Mouse (Mus musculus): ENCODE results near the gene She. TPM values are rescaled to one million over a fixed set of nuclear protein-coding genes. Genes with fewer than 3 reads are reported as not detected.

She gene
- polyA plus RNA-seq, 1 experiment from 2014 or later, result 2.6 TPM

DNA sequence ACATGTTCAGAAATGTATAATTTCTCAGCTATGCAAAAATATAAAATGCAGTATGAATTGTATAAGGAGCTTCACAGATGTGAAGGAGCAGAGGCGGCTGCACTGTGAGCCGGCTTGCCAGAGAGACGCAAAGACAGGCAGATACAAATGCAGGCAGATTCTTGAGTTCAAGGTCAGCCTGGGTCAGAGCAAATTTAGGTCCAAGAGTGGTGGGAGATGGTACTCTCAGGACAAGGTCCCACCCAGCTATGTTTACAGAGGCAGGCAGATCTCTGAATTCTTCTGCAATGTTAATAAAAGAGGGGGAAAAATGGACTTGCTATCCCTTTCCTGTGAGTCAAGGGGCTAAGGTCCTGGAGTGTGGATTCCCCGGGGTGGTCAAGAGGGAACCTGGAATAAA is 34.6 kb downstream of the She start:
- no peak overlapping the region for H3K9ac ChIP-seq (replicated peaks)
- WGBS, result 74% methylated on average over 4 of the region's 4 CpGs
- no peak overlapping the region for H3K4me2 ChIP-seq (replicated peaks)
- H3K9me3 ChIP-seq, result no peaks in the 10 kb centered on the region
- H3K4me1 ChIP-seq, result peaks cover 25% of the 10 kb centered on the region
- H3K36me3 ChIP-seq, result no peaks in the 10 kb centered on the region
- no peak overlapping the region for H3K27ac ChIP-seq (replicated peaks)
- no peak overlapping the region for H3K4me3 ChIP-seq
- H3K27me3 ChIP-seq, result peaks cover 18% of the 10 kb centered on the region
- ATAC-seq (ENCODE audit: low FRiP score, low read depth), result no peak

DNA sequence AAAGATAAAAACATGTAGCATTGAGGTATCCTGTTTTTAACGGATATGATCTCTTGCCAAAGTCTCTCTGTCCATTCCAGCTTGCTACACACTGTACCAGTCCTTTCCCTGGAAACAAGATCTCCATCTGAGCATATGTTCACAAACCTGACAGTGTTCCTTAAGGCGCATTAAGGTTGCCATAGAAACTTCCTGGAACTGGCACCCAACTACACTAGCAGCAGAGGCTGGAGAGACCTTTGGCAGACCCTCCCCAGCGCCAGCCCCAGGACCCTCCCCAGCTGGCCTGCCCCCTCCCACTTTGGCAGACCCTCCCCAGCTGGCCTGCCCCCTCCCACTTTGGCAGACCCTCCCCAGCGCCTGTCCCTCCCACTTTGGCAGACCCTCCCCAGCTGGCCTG is 36.5 kb downstream of the She start:
- Histone ChIP-seq H3K9ac (replicated peaks) (no peak overlapping the region), H3K36me3 (no peaks in the 10 kb centered on the region), H3K9me3 (no peaks in the 10 kb centered on the region), H3K27ac (replicated peaks) (no peak overlapping the region), H3K4me2 (replicated peaks) (no peak overlapping the region), H3K4me3 (no peak overlapping the region), H3K4me1 (peaks cover 17% of the 10 kb centered on the region; the same call in 1 of the 2 replicates), H3K27me3 (peaks cover 27% of the 10 kb centered on the region)
- 65% methylated on average over 4 of the region's 4 CpGs for WGBS
- ATAC-seq (ENCODE audit: low FRiP score, low read depth), result no peak

DNA sequence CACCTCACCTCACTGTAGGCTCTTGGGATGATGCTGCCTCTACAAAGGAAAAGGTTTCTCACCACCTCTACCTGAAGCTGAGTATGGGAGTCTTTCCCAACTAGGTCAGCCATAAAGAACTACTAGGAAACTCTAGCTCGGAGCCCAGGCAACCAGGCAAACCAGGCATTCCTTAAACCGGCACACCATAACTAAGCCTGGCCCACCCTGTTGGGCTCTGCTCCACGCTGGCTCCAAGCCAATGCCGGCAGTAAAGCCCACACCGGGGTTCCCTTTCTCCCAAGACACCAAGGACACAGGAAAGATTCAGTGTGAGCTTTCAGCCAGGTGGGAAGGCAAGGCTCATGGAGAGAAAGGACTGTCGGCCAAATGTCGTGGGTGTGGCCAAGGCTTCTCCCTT is 37.2 kb downstream of the She start:
- no peak for ATAC-seq (ENCODE audit: low FRiP score, low read depth)
- Histone ChIP-seq H3K27me3 (peaks cover 27% of the 10 kb centered on the region), H3K9me3 (no peaks in the 10 kb centered on the region), H3K4me3 (no peak overlapping the region), H3K36me3 (no peaks in the 10 kb centered on the region), H3K4me1 (peaks cover 17% of the 10 kb centered on the region; the same call in 1 of the 2 replicates), H3K4me2 (replicated peaks) (no peak overlapping the region), H3K27ac (replicated peaks) (no peak overlapping the region), H3K9ac (replicated peaks) (no peak overlapping the region)
- 19% methylated on average over 7 of the region's 7 CpGs for WGBS

DNA sequence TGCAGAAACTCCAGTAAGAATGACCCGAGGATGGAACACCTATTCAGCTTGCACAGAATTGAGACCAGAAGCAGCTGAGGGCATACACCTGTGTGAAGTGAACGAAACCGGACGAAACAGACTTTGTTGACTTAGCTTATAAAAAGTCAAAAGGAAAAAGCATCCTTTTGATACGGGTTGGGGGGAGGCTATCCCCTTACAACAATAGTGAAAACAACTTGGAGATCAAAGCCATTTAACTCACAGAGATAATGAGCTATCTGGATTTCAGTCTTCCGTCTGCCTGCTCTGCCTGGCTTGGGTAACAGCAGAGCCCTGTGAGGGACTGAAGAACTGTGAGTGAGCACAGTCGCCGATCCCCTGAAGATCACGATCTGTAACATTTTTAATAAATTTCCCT is 37.8 kb downstream of the She start:
- H3K9ac ChIP-seq (replicated peaks), result no peak overlapping the region
- H3K27me3 ChIP-seq, result peaks cover 29% of the 10 kb centered on the region
- H3K4me1 ChIP-seq, result peaks cover 17% of the 10 kb centered on the region; the same call in 1 of the 2 replicates
- no peaks in the 10 kb centered on the region for H3K36me3 ChIP-seq
- 54% methylated on average over 9 of the region's 9 CpGs for WGBS
- ATAC-seq (ENCODE audit: low FRiP score, low read depth), result no peak
- no peak overlapping the region for H3K27ac ChIP-seq (replicated peaks)
- H3K9me3 ChIP-seq, result no peaks in the 10 kb centered on the region
- no peak overlapping the region for H3K4me2 ChIP-seq (replicated peaks)
- H3K4me3 ChIP-seq, result no peak overlapping the region

DNA sequence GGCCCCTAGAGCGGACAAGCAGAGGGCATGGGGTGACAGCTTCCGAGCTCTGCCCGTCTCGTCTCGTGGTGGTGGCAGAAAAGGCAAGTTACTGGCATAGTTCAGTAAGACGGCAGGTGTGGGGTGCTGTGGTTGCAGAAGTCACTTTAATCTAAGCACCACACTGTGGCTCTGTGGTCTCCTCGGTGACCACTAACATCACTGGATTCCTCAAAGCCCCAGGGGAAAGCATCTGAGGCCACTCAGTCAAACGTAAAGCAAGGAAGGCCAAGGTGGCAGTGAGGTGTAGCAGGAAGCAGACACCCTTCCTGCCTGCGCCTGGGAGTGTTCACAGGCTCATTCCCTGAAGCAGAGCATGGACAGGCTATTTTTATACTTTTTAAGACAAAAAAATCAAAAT is 38.4 kb downstream of the She start:
- H3K9me3 ChIP-seq, result no peaks in the 10 kb centered on the region
- WGBS, result 70% methylated on average over 9 of the region's 9 CpGs
- no peak for ATAC-seq (ENCODE audit: low FRiP score, low read depth)

DNA sequence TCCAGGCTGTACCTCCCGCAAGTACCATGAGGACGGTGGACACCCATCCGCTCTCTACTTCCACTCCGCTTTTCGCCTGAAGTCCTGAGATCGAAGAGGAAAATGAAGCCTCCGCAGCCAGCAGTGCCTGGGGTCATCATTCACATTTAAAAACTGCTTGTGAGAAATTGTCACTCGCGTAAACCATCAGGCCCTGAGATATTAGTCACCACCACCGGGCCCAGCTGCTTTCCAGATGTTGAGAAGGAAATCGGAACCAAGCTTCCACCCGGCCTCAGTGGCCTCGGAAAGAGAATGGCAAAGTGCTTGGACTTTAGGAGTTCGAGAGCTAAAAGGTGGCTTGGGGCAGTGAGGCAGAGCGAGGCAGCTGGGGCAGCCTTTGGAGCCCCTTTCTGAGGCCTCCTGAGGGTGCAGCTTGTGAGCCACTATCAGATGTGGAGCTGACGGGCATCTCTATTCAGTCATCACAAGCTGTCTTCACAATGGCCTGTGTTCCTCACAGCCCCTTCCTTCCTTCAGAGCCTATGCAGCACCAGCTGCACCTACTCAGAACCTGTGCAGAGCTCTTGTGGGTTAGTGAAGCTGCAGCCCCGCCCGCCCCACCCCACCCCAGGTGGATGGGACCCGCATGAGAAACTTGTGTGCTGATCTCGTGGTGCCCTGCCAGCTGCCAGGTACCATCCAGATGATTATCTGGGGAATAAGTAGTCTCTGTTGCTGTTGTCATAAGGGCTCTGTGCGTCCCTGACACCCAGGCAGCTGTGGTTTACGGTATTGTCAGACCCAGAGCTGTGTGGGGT is 39.5 kb downstream of the She start:
- Histone ChIP-seq H3K4me2 (replicated peaks) (no peak overlapping the region), H3K36me3 (no peaks in the 10 kb centered on the region), H3K4me3 (no peak overlapping the region), H3K9ac (replicated peaks) (no peak overlapping the region), H3K27me3 (peaks cover 46% of the 10 kb centered on the region), H3K9me3 (no peaks in the 10 kb centered on the region), H3K4me1 (peaks cover 11% of the 10 kb centered on the region; the same call in 1 of the 2 replicates), H3K27ac (replicated peaks) (no peak overlapping the region)
- 80% methylated on average over 22 of the region's 22 CpGs for WGBS
- no peak for ATAC-seq (ENCODE audit: low FRiP score, low read depth)

More for the DNA sequence above, 38.4 kb downstream of the She start:
- Histone ChIP-seq H3K27me3 (peaks cover 35% of the 10 kb centered on the region), H3K4me2 (replicated peaks) (no peak overlapping the region), H3K4me1 (peaks cover 17% of the 10 kb centered on the region; the same call in 1 of the 2 replicates), H3K27ac (replicated peaks) (no peak overlapping the region), H3K9ac (replicated peaks) (no peak overlapping the region), H3K36me3 (no peaks in the 10 kb centered on the region), H3K4me3 (no peak overlapping the region)

DNA sequence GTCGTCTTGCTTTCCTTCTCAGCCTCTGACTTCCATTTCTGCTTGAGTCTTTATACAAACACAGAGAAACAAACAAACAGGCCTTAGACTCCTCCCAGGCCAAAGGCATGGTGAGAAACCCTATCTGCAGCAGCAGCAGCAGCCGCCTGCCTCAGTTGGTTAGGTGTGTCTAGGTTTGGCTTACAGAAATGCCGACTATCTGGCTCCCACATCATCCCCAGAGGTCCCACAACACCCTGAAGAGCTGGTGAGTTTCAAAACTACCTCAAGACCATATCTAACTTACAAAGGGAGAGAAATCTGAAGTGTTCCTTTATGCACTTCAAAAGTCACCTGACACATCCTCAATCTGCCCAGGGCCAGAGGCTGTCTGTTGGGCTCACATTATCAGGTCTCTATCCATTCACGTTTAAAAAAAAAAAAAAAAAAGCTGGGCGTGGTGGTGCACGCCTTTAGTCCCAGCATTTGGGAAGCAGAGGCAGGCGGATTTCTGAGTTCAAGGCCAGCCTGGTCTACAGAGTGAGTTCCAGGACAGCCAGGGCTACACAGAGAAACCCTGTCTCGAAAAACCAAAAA is 40.3 kb downstream of the She start:
- WGBS, result 78% methylated on average over 8 of the region's 8 CpGs
- no peak overlapping the region for H3K4me2 ChIP-seq (replicated peaks)
- no peaks in the 10 kb centered on the region for H3K36me3 ChIP-seq
- ATAC-seq (ENCODE audit: low FRiP score, low read depth), result no peak
- no peak overlapping the region for H3K27ac ChIP-seq (replicated peaks)
- no peak overlapping the region for H3K9ac ChIP-seq (replicated peaks)
- peaks cover 53% of the 10 kb centered on the region for H3K27me3 ChIP-seq
- H3K4me3 ChIP-seq, result no peak overlapping the region
- peaks cover 11% of the 10 kb centered on the region; the same call in 1 of the 2 replicates for H3K4me1 ChIP-seq
- no peaks in the 10 kb centered on the region for H3K9me3 ChIP-seq

DNA sequence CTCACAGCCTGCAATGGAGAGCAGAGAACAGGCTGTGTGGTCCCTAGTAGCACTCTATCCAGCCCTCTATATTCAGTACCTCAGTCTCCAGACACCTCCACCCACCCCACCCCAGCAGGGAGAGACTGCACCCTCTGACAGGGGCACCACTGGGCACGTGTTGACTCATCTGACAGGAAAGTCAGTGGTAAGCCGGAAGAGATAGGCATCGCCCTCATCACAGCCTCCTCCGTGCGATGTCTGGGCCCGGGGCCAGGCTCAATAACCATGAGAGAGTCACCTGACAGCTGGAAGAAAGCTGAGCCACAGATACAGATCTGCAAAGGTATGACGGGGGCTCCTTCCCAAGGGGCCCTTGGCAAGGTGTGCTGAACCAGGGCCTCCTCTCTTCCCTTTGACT is 41.0 kb downstream of the She start:
- no peak overlapping the region for H3K9ac ChIP-seq (replicated peaks)
- H3K9me3 ChIP-seq, result no peaks in the 10 kb centered on the region
- peaks cover 11% of the 10 kb centered on the region; the same call in 1 of the 2 replicates for H3K4me1 ChIP-seq
- no peak overlapping the region for H3K4me2 ChIP-seq (replicated peaks)
- no peak for ATAC-seq (ENCODE audit: low FRiP score, low read depth)
- WGBS, result 94% methylated on average over 7 of the region's 7 CpGs
- no peak overlapping the region for H3K4me3 ChIP-seq
- no peak overlapping the region for H3K27ac ChIP-seq (replicated peaks)
- no peaks in the 10 kb centered on the region for H3K36me3 ChIP-seq
- peaks cover 61% of the 10 kb centered on the region for H3K27me3 ChIP-seq

DNA sequence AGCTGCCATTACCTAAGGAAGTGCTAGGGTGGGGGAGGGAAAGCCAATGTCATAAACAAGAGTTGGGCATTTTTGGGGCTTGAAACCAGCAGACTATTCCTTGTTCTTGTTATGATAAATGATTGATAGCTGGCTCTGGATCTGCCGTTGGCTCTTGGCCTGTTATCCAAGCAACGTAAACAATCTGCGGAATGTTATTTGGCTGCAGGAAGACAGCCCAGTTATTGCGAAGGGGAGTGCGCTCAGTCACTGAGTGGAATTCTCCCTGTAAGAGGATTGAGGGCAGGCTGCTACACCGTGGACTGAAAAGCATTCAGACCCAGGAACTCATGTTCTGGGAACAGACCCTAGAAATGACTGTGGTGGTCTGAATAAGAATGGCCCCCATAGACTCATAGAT is 41.5 kb downstream of the She start:
- no peak for ATAC-seq (ENCODE audit: low FRiP score, low read depth)
- H3K4me3 ChIP-seq, result no peak overlapping the region
- H3K36me3 ChIP-seq, result no peaks in the 10 kb centered on the region
- H3K9ac ChIP-seq (replicated peaks), result no peak overlapping the region
- 88% methylated on average over 6 of the region's 6 CpGs for WGBS
- H3K4me1 ChIP-seq, result peaks cover 8% of the 10 kb centered on the region; the same call in 1 of the 2 replicates
- H3K4me2 ChIP-seq (replicated peaks), result no peak overlapping the region
- H3K9me3 ChIP-seq, result no peaks in the 10 kb centered on the region
- H3K27ac ChIP-seq (replicated peaks), result no peak overlapping the region
- peaks cover 66% of the 10 kb centered on the region for H3K27me3 ChIP-seq

DNA sequence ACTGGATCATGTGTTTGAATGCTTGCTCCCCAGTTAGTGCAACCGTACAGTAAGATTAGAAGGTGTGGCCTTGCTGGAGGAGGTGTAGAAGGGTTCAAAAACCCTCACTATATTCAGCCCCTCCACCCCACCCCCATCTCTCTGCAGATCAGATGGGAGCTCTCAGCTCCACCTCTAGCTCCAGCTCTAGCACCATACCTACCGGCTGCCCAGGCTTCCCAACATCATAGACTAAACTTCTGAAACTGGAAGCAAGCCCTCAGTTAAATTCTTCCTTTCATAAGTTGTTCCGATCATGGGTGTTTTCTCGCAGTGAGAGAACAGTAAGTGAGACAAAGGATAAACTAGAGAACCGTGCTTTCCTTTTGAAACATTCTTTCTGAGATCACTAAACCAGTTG is 42.9 kb downstream of the She start:
- Histone ChIP-seq H3K27me3 (peaks cover 73% of the 10 kb centered on the region), H3K4me3 (no peak overlapping the region), H3K4me2 (replicated peaks) (no peak overlapping the region), H3K36me3 (no peaks in the 10 kb centered on the region), H3K27ac (replicated peaks) (no peak overlapping the region), H3K9me3 (no peaks in the 10 kb centered on the region), H3K4me1 (peaks cover 4% of the 10 kb centered on the region), H3K9ac (replicated peaks) (no peak overlapping the region)
- no peak for ATAC-seq (ENCODE audit: low FRiP score, low read depth)
- 89% methylated on average over 5 of the region's 5 CpGs for WGBS

DNA sequence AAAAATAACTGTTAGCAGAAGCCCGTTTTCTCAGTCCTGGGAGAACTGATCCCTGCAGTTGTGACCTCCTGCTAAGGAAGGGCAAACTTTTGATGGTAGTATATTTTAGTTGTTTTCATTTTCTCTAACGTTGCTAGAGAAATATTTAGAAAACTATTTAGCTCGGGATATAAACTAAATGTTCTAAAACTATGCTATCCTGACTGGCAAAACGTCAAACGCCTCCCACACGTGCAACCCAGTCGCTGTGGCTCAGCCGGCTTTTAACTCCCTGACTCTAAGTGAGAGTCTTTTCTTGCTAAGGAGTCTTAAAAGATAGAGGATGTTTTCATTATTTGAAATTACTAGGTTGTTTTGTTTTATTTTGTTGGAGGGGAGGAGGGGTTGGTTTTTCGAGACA is 43.9 kb downstream of the She start:
- H3K9me3 ChIP-seq, result no peaks in the 10 kb centered on the region
- WGBS, result 85% methylated on average over 9 of the region's 9 CpGs
- ATAC-seq (ENCODE audit: low FRiP score, low read depth), result no peak
- H3K4me1 ChIP-seq, result peaks cover 4% of the 10 kb centered on the region
- no peak overlapping the region for H3K4me3 ChIP-seq
- no peak overlapping the region for H3K27ac ChIP-seq (replicated peaks)
- peaks cover 76% of the 10 kb centered on the region for H3K27me3 ChIP-seq
- no peak overlapping the region for H3K9ac ChIP-seq (replicated peaks)
- no peaks in the 10 kb centered on the region for H3K36me3 ChIP-seq
- no peak overlapping the region for H3K4me2 ChIP-seq (replicated peaks)

DNA sequence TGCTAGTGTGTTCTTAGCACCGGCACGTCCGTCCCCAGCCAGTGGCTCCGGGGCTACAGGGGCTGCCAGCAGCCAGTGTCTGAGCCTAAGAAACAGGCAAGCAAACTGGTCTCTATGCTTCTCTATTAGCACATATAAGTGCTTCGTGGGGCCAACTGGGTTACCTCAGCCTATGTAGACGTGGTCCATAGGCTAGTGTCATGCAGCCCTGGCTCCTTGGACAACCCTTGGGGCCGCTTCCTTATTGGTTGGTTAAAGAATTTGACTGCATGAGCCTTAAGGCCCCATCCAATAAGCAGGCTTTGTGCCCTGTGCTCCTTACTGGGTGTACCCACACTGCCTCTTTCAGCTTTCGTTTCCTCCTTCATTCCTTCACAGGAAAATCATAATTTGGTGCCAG is 44.6 kb downstream of the She start:
- H3K27me3 ChIP-seq, result peaks cover 77% of the 10 kb centered on the region
- no peak overlapping the region for H3K27ac ChIP-seq (replicated peaks)
- no peak overlapping the region for H3K4me2 ChIP-seq (replicated peaks)
- no peak overlapping the region for H3K9ac ChIP-seq (replicated peaks)
- H3K4me1 ChIP-seq, result peaks cover 4% of the 10 kb centered on the region
- no peak overlapping the region for H3K4me3 ChIP-seq
- no peaks in the 10 kb centered on the region for H3K9me3 ChIP-seq
- no peaks in the 10 kb centered on the region for H3K36me3 ChIP-seq
- 78% methylated on average over 8 of the region's 8 CpGs for WGBS
- ATAC-seq (ENCODE audit: low FRiP score, low read depth), result no peak

All from midbrain, embryonic 12.5 days (tissue).